Mouse (Mus musculus) embryo, embryonic 10 days (tissue): ENCODE measurements around the gene Rufy1.
"Not testable (repeated sequence)": the region's sequence is repeated elsewhere in the genome, so short reads cannot be mapped to it uniquely, and the experiment has no call there.

ENCODE experiments used
- DNase-seq: peaks from one replicate; pipeline ENCODE4 v3.0.0-alpha.2; 2015; ENCODE audit warnings: low spot score

Rufy1 gene

DNA sequence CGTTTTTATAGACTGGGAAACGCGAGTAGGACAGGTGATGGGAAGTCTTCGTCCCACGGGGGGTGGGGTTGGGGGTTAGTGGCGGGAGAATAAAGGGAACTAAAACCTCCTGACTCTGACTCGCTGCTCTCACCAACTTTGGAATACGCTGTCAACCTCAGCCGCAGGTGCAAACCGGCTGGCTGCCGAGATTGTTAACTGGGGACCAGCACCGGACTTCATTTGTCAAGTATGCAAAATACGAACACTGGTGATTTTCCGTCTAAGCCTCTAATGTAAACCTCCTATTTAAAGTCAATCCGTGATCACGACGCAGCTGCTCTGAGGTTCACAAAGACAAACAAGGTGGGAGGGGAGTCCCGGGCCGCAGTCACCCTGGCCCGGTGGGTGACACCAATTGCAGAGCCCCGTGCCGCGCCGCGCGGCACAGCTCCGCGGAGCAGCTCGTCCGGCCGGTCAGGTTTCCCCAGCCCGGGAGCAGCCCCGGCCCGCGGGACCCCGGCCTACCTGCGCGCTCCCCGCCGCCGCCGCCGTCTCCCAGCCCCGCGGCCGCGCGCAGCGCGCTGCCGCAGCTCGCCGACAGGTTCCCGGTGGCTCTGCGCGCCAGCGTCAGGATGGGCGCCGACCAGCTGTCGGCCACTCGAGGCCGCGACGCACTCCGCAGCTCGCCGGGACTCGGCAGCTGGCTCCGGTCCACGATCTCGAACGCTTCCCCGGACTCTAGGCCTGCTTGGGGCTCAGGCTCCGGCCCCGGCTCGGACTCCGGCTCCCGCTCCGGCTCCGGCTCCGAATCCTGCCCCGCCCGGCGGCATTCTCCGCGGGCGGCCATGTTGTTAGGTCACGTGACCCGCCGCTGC is at the start of gene Rufy1:
Rufy1 (minus strand) TSS at position 849 of the 857 bp plus-strand sequence.
- DNase-seq, result peak; percentile 91

DNA sequence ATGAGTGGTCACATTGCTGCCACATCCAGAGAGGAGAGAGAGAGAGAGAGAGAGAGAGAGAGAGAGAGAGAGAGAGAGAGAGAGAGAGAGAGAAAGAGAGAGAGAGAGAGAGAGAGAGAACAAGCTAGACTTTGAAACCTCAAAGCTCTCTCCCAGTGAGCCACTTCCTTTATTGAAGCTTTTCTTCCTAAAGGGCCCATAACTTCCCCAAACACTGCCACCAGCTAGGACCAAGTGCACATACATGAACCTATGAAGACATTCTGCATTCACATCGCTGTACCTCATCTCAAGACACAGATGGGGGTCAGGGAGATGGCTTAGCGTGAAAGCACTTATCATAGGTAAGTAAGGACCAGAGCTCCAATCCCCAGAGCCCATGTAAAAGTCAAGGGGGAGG is 47.1 kb upstream of the Rufy1 start:
- DNase-seq, result no peak

DNA sequence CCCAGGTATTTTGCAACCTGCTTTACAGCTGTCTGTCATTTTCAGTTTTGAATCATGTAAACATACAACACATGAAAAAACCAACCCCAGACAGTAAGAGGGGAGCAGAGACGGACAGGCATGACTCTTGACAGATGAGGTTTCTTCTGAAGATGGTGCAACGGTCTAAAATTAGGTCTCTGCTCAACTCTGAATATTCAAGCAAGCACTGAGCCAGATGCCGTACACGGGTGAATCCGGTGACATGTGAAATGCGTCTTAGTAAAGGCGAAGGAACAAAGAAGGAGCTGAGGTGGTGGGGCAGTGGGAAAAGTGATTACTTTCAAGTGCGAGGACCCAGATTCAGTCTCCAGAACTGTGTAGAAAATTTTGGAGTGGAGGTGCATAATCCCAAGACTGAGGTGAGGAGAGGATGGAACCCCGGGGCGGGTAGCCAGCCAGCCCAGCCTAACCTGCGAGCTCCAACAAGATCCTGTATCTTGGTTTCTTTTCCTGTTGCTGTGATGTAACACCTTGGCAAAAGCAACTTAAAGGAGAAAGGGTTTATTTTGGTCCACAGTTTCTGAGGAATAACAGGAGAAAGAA is 46.7 kb upstream of the Rufy1 start:
- no peak for DNase-seq

DNA sequence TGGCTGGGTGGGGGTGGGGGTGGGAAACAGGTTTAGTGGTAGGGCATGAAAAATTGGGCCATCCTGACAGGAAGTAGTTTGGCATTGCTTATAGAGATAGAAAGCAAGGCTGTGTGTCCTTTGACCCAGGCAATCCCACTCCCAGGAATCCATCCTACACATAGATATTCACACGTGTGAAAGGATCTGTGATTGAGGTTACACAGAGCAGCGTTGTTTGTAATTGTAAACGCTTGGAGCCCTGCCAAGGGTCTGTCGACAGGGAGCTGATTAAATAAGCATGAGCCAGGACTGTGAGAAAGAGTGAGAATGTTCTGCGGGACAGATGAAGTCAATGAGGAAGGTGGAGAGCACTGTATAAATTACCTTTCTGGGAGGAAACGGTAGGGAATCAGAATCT is 46.0 kb upstream of the Rufy1 start:
- DNase-seq, result no peak

DNA sequence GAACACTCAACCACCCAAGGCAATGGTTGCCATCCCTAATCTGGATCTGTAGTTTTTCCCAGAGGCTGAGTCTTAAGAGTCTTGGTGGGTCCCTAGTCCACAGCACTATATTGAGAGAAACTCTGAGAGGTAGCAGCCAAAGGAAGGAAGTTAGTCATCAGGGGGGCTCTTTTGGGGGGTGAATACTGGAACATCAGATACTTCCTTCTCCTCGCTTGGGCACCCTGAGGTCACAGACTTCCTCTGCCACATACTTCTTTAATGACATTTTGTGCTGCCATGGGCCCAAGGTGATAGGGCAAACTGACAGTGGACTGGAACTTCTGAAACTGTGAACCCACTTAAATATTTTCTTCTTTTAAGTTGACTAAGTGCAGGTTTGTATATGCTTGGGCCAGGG is 43.0 kb upstream of the Rufy1 start:
- DNase-seq, result no peak

DNA sequence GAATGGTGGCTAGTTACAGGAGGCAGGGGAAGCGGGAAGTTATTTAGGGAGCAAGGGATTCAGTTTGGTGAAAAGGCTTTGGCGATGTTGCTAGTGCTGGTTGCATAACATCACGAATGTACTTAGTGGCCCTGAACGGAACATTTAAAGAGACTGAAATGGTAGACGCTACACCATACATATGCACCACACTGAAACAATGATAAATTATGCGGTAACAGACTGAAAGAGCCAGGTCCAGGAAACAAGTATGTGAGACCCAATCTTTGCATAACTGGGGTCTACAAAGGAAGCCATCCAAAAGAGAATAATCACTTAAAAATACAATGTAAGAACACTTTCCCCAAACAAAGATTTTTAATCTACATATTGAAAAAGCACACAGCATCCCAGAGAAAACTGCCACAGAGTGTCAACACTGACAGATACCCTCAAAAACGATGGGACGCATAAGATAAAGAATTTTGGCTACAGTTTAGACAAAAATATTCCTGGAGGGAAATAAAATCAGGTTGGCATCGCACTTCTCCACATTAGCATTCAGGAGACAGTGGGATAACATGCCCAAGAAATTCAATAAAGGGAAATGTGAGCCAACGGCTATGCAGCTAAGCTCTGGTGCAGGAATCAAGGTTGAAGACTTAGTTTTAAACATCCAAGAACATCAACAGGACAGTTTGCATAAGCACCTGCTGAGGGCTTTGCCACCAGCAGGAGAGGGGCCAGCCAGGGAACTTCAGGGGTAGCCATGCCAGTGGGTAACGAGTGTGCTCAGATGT is 41.4 kb upstream of the Rufy1 start:
- DNase-seq, result no peak

DNA sequence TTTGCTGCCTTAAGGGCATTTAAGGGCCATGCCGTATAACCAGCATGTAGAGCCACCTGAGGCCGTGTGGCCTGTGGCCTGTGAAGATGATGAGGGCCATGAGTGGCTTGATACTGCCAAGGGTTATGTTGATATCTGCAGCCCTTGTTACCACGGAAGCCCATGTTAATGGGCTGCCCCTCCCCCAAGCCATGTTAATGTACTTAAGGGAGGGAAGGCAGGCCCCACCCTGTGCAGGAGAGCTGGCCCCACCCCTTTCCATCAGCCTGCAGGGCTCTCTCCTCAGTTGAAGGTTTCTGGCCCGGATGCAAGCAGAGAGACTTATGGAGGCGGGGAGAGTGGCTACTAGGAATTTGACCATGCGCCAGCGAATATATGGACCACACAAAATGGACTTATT is 30.6 kb upstream of the Rufy1 start:
- no peak for DNase-seq

DNA sequence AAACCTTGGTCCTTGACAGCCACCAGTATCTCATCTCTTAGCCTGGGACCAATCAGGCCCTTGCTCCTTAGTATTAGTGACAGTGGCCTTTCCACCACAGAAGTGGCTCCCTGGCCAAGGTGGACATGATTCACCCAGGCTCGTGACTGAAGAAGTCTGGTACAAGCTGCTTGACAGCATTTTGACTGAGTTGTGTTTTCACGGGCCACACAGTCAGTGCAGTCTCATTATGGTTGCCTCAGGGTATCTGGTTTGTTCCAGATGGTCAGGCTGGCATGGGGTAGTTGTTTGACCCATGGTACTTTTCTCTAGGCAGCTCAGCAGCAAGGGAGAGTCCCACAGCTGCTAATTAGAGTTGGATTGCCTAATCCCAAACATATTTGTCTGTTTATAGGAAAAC is 28.3 kb upstream of the Rufy1 start:
- DNase-seq, result no peak

DNA sequence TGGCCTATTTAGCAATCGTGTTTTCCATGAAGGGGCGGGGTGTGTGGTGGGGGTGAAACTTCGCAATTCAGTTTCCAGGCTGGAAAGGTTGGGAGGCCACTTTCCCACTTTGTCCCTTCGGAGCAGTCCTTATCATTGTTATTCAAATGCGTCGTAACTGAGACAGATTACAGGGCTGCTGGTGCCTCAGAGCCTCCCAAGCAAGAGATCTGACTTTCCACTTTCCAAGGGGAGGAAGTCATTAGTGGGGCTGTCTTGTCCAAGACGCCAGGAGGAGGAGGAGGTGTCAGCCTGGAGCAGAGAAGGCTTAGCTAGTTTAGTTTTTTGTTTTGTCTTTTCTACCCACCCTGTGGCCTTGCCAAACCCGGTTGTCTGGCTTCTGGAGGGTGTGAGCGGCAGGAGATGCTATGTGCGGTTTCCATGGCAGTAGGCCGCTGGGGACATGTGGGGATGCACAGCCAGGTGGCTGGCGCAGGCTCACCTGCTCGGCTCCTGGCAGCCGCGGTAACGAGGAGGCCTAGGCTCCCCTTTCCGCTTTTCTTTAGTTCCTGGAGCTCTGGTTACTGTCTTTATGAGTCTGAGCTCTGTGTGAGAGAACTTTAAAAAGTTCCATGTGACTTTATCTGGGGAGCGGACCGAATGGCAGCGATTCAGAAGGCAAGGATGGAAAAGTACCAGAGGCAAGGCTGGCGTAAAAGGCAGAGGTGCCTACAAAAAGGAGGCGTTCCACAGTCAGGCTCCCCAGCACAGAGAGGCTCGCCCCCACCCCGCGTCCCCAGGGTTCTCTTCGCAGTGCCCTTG is 26.4 kb upstream of the Rufy1 start:
- peak; percentile 45 for DNase-seq

DNA sequence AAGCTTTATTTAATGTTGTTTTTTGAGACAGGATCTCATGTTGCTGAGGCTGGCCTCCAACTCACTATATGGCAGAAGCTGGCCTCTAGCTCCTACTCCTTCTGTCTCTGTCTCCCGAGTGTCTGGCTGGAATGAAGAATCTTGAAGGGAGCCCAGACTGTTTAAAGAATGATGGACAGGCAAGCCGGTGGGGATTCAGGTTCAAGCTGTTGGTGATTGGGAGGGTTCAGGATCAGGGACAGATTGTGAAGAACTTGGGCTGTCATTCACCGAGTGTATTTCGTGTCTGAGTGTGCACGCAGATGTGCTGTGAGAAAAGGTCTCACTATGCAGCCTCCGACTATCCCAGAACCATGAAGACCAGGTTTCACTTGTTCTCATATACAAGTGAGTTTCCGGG is 25.5 kb upstream of the Rufy1 start:
- no peak for DNase-seq

DNA sequence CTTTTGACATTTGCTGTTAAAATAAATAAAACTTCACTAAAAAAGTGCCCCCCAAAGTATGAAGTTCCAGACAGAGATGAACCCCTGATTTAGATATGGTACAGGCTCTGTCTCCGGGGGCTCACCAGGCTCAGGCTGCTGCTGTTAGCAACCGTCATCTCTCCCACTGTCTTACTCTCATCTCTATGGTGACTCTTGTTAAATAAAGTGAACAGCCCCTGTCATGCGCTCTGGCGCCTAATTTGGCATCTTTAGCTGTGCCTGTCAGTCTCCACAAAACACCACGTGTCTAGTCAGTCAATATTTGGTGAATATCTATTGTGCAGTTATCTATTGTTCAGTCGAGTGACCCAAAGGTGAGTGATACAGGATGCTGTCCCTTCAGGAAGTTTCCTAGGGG is 24.0 kb upstream of the Rufy1 start:
- no peak for DNase-seq

DNA sequence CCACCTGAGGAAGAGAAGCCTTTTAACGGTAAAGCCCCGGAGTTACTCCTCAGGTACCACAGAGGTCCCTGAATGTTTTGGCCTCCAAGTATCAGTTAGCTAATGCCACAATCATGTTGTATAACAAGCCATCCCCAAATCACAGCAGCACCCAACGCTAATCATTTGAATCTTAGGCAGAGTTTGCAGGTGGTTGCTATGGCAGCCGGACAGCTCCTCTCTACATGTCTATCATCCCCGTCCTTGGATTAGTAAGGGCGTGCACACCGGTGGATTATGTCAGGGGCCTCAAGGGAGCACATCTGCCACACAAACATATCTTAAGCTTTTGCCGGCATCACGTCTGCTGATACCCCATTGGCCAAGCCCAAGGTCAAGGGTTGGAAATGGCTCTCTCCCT is 19.3 kb upstream of the Rufy1 start:
- DNase-seq, result no peak

DNA sequence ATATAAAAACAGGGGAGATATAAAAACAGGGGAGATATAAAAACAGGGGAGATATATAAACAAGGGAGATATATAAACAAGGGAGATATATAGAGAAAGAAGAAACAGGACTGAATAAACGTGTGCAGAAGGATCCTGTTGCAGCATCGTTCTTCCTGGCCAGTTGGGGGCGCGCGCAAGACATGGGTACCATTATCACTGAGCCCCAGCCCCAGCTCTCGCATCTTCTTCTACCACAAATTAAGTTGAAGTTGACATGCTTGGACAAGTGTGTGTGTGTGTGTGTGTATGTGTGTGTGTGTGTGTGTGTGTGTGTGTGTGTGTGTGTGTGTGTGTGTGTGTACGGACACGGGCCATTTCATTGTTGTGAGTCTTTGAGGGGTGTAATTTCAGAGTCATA is 17.2 kb upstream of the Rufy1 start:
- not testable (repeated sequence) for DNase-seq

DNA sequence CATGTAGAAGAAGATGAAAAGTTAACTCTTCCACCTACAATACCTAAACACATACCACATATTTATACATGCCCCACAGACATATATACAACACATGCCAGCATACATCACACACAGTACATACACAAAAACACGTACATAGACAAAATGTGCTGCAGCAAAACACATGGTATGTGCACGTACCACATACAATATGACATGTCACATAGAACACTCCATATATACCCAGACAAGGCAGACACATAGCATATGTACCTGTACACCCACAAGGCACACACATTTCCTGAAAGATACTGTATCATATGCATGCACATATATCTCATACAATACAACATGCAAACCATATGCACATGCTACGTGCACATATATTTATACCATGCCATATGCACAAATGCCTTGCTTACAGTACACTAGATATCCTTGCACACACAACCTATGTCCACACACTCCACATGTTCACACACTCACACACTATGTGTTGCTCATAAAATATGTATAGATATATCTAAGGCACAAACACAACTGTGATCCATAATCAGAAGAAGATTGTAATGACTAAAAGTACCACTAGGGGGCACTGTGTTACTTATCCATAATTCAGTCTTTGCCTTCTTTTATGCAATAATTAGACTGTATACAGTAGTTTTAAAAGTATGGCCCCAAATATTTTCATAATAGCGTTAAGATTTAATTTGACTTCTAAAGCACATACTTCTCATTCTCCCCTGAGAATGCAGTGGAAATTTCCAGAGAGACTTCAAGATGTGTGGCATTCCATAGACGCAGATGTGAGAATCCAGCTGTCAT is 12.5 kb upstream of the Rufy1 start:
- DNase-seq, result peak; percentile 37

DNA sequence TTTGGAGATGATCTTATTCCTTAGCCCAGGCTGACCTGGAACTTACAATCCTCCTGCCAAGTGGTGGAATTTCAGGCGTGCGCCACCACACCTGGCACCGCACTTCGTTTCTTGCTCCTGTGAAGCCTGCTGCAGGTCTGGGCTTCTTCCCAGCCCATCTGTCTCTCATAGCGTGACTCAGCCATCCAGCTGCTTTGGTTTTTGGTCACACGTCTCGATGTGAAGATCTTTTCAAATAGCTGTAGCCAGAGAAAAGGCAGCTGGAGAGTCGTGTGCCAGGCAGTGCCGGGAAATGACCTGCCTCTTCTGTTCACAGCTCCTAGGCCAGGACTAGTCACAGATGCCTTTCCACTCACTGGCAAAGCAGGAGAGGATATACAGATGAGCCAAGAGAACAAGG is 10.7 kb upstream of the Rufy1 start:
- no peak for DNase-seq

DNA sequence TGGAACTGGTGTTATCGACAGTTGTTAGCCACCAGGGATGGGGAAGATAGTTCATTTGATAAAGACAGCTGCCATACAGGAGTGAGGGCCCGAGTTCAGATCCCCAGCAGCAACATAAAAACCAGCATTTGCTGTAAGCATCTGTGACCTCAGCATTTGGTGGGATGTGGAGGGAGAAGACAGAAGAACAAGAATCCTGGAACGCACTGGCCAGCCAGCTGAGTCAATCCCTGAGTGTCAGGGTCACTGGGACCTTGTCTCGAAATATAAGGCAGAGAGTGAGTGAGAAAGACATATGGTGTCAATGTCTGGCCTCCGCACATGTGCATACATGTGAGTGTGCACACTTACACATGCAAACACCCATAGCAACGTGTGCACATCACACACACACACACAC is 9.8 kb upstream of the Rufy1 start:
- no peak for DNase-seq

DNA sequence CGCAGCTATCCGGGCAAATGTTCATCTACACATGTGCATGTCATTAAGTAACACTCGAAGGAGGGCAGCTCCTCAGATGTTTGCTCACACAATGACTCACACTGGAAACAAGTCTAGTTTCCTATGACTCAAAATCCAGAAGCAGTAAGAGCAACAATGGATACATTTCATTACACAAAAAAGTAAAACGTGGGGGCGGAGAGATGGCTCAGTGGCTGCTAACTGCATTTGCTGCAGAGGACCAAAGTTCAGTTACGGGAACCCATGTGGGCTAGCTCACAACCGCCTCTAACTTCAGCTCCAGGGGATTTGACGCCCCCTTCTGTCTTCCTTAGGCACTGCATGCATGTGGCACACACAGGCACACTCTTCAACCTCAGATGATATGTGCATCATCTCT is 8.9 kb upstream of the Rufy1 start:
- DNase-seq, result no peak

DNA sequence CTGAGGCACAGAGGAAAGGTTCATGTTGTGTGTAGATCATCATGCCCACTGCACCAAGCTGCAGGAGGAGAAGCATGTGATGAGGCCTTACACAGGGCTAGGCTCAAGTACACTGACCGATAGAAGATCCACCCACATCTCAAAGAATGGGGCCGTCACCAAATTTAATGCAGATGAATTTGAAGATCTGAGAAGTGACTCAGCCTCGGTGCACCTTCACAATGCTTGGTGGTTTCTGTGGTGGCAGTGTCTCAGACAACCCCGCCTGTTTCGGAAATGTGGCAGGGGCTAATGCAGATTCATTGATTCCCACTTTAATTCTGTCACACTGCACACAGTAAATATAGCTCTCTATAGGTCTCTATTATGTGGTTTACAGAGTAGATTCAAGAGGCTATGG is 2.0 kb upstream of the Rufy1 start:
- DNase-seq, result no peak

DNA sequence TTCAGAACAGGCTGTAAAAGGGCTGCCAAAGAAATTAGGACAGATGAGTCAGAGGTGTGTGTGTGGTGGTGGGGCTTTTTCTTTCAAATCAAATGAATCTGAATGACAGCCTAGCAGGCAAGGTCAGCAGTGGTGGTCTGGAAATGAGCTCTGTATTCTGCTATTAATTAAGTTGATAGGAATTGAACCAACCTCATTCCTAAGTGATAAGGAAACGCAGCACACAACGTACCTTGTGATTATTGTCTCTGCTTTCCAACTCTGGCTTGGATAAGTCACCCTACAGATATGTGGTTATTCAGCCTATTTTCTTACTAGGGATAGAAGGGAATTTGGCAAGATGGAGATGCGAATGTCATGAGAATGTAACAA is 1.1 kb upstream of the Rufy1 start:
- no peak for DNase-seq

DNA sequence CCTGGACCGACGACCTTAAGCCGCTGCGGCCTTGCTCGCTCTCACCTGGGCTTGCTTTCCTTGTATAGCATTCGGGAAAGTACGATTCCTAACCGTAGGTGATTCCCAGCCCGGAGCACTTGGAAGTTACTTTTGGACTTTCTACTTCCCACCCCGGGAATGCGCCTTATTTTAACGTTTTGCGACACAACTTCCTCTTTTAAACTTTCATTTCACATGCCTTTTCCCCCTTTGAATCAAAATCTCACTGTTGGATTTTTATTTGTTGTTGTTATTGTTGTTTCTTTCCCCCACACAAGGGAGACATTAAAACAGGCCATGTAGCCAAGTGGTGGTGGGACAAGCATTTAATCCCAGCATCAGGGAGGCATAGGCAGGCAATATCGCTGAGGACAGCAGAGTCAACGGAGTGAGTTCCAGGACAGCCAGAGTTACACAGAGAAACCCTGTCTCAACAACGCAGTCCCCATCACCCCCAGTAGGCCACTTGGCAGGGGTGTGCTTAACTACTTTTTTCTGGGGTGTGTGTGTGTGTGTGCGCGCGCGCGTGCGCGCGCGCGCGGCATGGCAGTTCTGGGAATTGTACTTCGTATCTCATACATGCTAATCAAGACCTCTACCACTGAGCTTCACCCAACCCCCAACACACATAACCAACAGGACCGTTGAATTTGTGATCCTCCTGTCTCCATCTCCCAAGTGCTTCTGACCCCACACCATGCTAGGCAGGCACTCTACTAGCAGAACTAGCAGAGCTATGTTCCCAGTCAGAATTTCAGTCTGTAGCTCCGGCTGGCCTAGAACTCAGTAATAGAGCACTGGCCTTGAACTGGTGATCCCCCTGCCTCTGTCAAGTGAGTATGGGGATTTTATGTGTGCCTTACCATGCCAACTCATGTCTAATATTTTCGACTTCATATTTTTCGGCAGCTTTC is 476 bp upstream of the Rufy1 start:
- peak; percentile 27 for DNase-seq
